Mouse (Mus musculus): ENCODE measurements around the gene Sp3. TPM values are rescaled to one million over a fixed set of nuclear protein-coding genes. Genes with fewer than 3 reads are reported as not detected.

The Sp3 gene
- polyA plus RNA-seq, 1 experiment from 2014 or later: 44.6 TPM

DNA sequence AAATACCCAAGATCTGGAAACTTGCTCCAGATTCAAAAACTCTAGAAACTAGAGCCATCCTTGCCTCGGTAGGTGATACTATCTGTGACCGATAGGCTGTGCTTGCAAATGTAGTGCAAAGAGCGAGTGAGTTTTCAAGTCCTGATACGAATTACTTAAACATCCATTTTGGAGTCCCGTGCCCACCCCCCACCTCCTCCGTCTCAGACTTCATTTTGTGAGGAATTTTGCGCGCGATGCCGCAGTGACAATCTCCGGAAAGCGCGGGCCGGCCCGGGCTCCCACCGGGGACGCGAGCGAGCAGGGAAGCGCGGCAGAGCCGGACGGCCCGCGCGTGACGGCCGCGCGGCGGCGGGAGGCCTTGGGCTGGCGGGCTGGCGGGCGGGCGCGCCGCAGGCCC is 1.8 kb downstream of the Sp3 start:
- Histone ChIP-seq H3K9me3 (replicated peaks) (no peaks in the 10 kb centered on the region), H3K9ac (peak overlapping the region; percentile 100), H3K27ac (ENCODE audit: poor library complexity, severe bottlenecking) (peak overlapping the region; percentile 100), H3K4me1 (replicated peaks) (peaks cover 9% of the 10 kb centered on the region), H3K4me2 (peak overlapping the region; percentile 58), H3K36me3 (no peaks in the 10 kb centered on the region), H3K4me3 (peak overlapping the region; percentile 79), H3K27me3 (replicated peaks) (no peaks in the 10 kb centered on the region)
- WGBS: 2% methylated on average over 38 of the region's 38 CpGs
- ATAC-seq (ENCODE audit: insufficient number of reproducible peaks, low FRiP score): peak; percentile 22; the same call in 1 of the 2 replicates

DNA sequence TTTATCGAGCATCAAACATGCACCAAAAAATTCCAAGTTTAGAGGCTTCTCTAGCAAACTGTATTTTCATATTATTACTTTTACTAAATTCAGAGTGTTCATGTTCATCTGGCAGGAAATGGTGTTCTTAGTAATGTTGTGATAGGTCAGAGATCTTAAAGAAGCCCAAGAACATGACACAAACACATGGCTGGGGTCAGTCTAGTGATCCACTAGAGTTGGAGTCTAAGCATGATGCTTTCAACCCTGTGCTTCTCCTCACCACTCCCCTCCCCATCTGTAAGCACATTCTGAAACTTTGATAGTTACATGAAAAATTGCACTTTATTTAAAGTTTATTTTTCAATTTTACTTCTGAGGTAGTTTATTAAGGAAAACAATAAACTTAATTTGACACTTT is 3.0 kb downstream of the Sp3 start:
- Histone ChIP-seq H3K4me3 (peak overlapping the region; percentile 37; the same call in 1 of the 2 replicates), H3K4me1 (replicated peaks) (peaks cover 9% of the 10 kb centered on the region), H3K27me3 (replicated peaks) (no peaks in the 10 kb centered on the region), H3K9me3 (replicated peaks) (no peaks in the 10 kb centered on the region), H3K36me3 (no peaks in the 10 kb centered on the region), H3K4me2 (peak overlapping the region; percentile 62), H3K9ac (no peak overlapping the region), H3K27ac (ENCODE audit: poor library complexity, severe bottlenecking) (no peak overlapping the region)
- no peak for ATAC-seq (ENCODE audit: insufficient number of reproducible peaks, low FRiP score)
- WGBS: 77% methylated on average over 1 of the region's 1 CpGs

DNA sequence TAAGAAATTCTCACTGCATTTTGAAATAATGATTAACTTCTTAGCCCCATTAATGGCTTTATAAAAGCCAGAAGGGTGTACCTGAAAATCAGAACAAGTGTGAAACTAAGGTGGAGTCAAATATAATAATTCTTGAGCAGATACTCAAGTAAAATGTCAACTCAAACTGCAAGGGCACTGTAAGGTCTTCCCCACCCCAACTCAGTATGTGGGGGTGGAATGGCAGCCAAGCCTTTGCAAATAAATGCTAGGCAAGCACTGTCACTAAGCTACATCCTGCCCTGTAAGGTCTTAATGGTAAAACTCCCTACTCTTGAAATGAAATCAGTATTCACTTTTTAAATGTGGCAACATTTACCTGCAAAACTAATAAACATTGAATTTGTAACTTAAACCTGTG is 4.2 kb downstream of the Sp3 start:
- H3K27ac ChIP-seq (ENCODE audit: poor library complexity, severe bottlenecking): no peak overlapping the region
- no peak for ATAC-seq (ENCODE audit: insufficient number of reproducible peaks, low FRiP score)
- no peaks in the 10 kb centered on the region for H3K9me3 ChIP-seq (replicated peaks)
- H3K4me1 ChIP-seq (replicated peaks): peaks cover 11% of the 10 kb centered on the region
- H3K4me3 ChIP-seq: no peak overlapping the region
- no peak overlapping the region for H3K9ac ChIP-seq
- no peak overlapping the region for H3K4me2 ChIP-seq
- no peaks in the 10 kb centered on the region for H3K27me3 ChIP-seq (replicated peaks)
- peaks cover 3% of the 10 kb centered on the region for H3K36me3 ChIP-seq

DNA sequence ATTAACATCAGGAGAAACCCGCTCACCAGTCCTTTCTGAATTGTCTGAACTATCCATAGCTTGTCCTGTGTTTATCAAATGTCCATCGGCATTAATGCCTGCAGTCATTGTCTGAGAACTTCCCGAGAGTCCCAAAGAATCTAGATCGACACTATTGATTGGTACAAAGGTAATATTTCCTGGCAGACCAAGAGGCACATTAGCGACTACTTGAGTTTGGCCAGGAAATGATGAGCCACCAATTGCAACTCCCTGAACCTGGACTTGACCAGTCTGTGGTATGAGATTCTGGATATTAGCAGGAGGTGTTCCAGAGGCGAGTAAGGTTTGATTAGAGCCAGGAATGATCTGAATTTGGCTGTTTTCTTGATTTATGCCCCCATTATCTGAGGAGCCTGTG is 9.4 kb downstream of the Sp3 start:
- Histone ChIP-seq H3K4me1 (replicated peaks) (peaks cover 7% of the 10 kb centered on the region; the same call in 1 of the 2 replicates), H3K9me3 (replicated peaks) (no peaks in the 10 kb centered on the region), H3K4me3 (no peak overlapping the region), H3K9ac (no peak overlapping the region), H3K36me3 (peaks cover 22% of the 10 kb centered on the region), H3K27ac (ENCODE audit: poor library complexity, severe bottlenecking) (no peak overlapping the region), H3K4me2 (no peak overlapping the region), H3K27me3 (replicated peaks) (no peaks in the 10 kb centered on the region)
- WGBS: 88% methylated on average over 6 of the region's 6 CpGs
- ATAC-seq (ENCODE audit: insufficient number of reproducible peaks, low FRiP score): no peak

DNA sequence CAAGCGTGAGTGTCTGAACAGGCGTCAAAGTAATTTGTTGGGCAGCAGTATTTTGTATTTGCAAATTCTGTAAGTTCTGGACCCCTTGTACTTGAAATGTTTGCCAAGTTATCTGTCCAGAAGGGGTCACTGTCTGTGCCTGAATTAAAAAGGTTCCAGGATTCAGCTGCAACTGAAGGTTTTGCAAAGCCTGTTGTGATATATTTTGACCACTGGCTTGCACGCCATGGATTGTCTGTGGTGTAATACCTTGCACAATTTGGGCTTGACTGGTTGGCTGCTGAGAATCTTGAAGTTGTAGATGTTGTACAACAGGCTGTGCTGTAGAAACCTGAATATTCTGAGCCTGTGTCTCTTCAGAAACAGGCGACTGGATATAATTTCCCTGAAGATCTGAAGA is 9.9 kb downstream of the Sp3 start:
- no peak overlapping the region for H3K4me3 ChIP-seq
- 94% methylated on average over 4 of the region's 4 CpGs for WGBS
- no peak overlapping the region for H3K4me2 ChIP-seq
- no peaks in the 10 kb centered on the region for H3K9me3 ChIP-seq (replicated peaks)
- 0 out of 2 replicates have a peak, but pooled peaks cover 4% of the 10 kb centered on the region for H3K4me1 ChIP-seq (replicated peaks)
- H3K36me3 ChIP-seq: peaks cover 22% of the 10 kb centered on the region
- no peaks in the 10 kb centered on the region for H3K27me3 ChIP-seq (replicated peaks)
- ATAC-seq (ENCODE audit: insufficient number of reproducible peaks, low FRiP score): no peak
- no peak overlapping the region for H3K27ac ChIP-seq (ENCODE audit: poor library complexity, severe bottlenecking)
- no peak overlapping the region for H3K9ac ChIP-seq

DNA sequence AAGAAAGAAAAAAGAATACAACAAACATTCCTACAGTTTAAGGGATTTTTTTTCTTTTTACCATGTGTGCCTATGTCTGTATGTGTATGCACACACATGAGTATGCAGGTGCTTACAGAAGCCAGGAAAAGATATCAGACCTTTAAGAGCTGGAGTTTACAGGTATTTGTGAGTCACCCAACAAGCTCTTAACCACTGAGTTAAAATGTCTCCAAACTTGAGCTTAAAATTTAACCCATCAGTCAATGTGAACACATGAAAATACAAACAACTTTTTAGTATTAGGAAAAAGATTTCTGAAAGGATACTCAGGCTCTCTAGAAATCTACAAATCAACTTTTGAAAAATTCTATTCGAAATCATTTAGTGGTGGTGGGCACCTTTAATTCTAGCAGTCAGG is 11.7 kb downstream of the Sp3 start:
- no peak for ATAC-seq (ENCODE audit: insufficient number of reproducible peaks, low FRiP score)
- H3K9ac ChIP-seq: no peak overlapping the region
- H3K36me3 ChIP-seq: peaks cover 22% of the 10 kb centered on the region
- H3K4me1 ChIP-seq (replicated peaks): 0 out of 2 replicates have a peak, but pooled peaks cover 4% of the 10 kb centered on the region
- no peak overlapping the region for H3K4me3 ChIP-seq
- no peaks in the 10 kb centered on the region for H3K9me3 ChIP-seq (replicated peaks)
- 97% methylated on average over 1 of the region's 1 CpGs for WGBS
- no peak overlapping the region for H3K27ac ChIP-seq (ENCODE audit: poor library complexity, severe bottlenecking)
- H3K27me3 ChIP-seq (replicated peaks): no peaks in the 10 kb centered on the region
- H3K4me2 ChIP-seq: no peak overlapping the region

DNA sequence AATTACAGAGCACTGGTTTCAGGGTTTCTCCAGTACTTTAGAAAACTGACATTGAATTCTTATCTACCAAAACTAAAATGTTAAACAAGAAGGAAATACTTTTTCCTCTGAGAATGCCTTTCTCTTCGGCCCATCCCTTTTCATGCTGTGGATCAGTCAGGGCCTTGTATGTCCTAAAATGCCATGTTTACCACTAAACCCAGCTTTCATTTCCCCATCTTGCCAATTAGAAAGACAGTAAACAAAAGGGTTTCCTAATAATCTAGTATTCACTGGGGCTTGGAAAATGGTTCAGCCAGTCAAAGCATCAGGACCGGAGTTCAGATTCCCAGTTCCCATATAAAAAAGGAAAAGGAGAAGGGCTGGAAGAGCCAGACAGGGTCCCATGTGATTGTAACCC is 14.8 kb downstream of the Sp3 start:
- H3K9ac ChIP-seq: no peak overlapping the region
- H3K27me3 ChIP-seq (replicated peaks): no peaks in the 10 kb centered on the region
- no peaks in the 10 kb centered on the region for H3K4me1 ChIP-seq (replicated peaks)
- no peak for ATAC-seq (ENCODE audit: insufficient number of reproducible peaks, low FRiP score)
- H3K36me3 ChIP-seq: peaks cover 26% of the 10 kb centered on the region
- H3K9me3 ChIP-seq (replicated peaks): no peaks in the 10 kb centered on the region
- 85% methylated on average over 2 of the region's 2 CpGs for WGBS
- H3K4me3 ChIP-seq: no peak overlapping the region
- H3K27ac ChIP-seq (ENCODE audit: poor library complexity, severe bottlenecking): no peak overlapping the region
- no peak overlapping the region for H3K4me2 ChIP-seq

DNA sequence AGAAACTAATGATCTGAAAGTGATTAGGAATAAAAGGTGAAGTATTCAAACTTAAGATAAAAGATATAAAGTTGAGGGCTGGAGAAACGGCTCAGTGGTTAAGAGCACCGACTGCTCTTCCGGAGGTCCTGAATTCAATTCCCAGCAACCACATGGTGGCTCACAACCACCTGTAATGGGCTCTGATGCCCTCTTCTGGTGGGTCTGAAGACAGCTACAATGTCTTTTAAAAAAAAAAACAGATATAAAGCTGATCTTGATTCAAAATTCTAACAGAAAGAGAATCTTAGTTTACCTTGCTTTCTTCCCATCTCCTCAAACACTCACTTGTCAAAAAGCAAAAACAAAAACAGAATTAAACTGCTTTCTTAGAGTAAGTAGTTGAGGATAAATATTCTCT is 23.8 kb downstream of the Sp3 start:
- Histone ChIP-seq H3K4me1 (replicated peaks) (0 out of 2 replicates have a peak, but pooled peaks cover 3% of the 10 kb centered on the region), H3K27me3 (replicated peaks) (no peaks in the 10 kb centered on the region), H3K9ac (no peak overlapping the region), H3K4me3 (no peak overlapping the region), H3K27ac (ENCODE audit: poor library complexity, severe bottlenecking) (no peak overlapping the region), H3K36me3 (peaks cover 58% of the 10 kb centered on the region), H3K9me3 (replicated peaks) (no peaks in the 10 kb centered on the region), H3K4me2 (no peak overlapping the region)
- no peak for ATAC-seq (ENCODE audit: insufficient number of reproducible peaks, low FRiP score)
- 92% methylated on average over 3 of the region's 3 CpGs for WGBS

DNA sequence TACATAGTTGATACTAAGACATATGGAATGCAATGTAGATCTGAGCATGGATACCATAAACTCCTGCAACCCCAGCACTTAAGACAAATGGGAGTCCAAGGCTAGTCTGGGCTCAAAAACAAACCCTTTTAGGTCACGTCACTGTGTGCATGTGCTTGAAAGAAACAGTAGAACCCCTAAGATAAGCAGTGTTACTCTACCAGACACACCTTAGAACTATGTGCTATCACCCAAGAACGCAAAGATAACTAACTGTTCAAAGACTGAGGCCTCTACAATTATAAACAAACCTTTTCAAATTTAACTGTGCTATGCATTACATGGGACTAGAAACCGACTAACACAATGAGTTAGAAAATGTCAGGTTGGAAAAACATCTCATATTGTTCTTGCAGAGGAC is 27.3 kb downstream of the Sp3 start:
- Histone ChIP-seq H3K4me1 (replicated peaks) (0 out of 2 replicates have a peak, but pooled peaks cover 3% of the 10 kb centered on the region), H3K9ac (no peak overlapping the region), H3K27ac (ENCODE audit: poor library complexity, severe bottlenecking) (no peak overlapping the region), H3K9me3 (replicated peaks) (no peaks in the 10 kb centered on the region), H3K4me3 (no peak overlapping the region), H3K36me3 (peaks cover 47% of the 10 kb centered on the region), H3K4me2 (no peak overlapping the region), H3K27me3 (replicated peaks) (no peaks in the 10 kb centered on the region)
- ATAC-seq (ENCODE audit: insufficient number of reproducible peaks, low FRiP score): no peak
- WGBS: 86% methylated on average over 3 of the region's 3 CpGs

DNA sequence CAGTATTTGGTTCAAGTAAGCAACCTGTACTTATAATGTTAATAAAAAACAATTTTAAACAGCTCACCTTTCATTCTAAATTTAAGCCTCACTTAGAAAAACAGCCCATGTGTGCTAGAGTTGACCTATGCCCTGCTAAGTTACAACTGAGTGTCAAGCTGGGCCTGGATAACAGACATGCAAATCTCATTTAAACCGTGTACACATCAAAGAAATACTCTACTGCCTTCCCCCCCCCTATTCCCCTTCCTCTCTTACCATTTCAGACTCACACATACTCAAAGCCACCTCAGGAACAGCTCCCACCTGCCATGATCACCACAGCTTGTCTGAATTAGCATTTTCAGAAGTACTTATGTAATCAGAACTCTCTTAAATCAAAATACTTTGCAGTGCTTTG is 44.3 kb downstream of the Sp3 start:
- WGBS: 32% methylated on average over 1 of the region's 1 CpGs

DNA sequence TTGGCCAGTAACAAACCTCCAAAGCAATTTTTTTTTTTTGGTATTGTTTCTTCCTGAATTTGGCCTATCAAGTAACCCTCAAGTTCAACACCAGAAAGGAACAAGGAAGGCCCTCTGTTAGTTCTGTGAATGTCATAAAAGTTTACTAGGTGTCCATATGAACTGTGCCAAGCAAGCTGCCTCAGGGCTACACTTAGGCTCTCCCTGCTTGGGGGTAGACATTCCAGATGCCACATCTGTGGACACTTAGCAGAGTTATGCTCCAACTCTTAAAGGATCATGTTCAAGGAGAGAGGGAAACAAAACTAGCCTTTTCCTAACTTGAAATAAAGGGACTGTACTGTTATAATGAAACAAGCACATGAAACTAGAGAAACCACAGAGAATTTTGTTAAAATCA is 48.1 kb downstream of the Sp3 start:
- Histone ChIP-seq H3K27me3 (replicated peaks) (no peaks in the 10 kb centered on the region), H3K4me1 (replicated peaks) (no peaks in the 10 kb centered on the region), H3K9ac (no peak overlapping the region), H3K27ac (ENCODE audit: poor library complexity, severe bottlenecking) (no peak overlapping the region), H3K4me3 (no peak overlapping the region), H3K9me3 (replicated peaks) (no peaks in the 10 kb centered on the region), H3K4me2 (no peak overlapping the region), H3K36me3 (peaks cover 20% of the 10 kb centered on the region)
- ATAC-seq (ENCODE audit: insufficient number of reproducible peaks, low FRiP score): no peak

More for the DNA sequence above, 44.3 kb downstream of the Sp3 start:
- no peak overlapping the region for H3K27ac ChIP-seq (ENCODE audit: poor library complexity, severe bottlenecking)
- ATAC-seq (ENCODE audit: insufficient number of reproducible peaks, low FRiP score): no peak
- H3K9ac ChIP-seq: no peak overlapping the region
- peaks cover 32% of the 10 kb centered on the region for H3K36me3 ChIP-seq
- H3K27me3 ChIP-seq (replicated peaks): no peaks in the 10 kb centered on the region
- H3K4me2 ChIP-seq: no peak overlapping the region
- no peaks in the 10 kb centered on the region for H3K4me1 ChIP-seq (replicated peaks)
- H3K9me3 ChIP-seq (replicated peaks): no peaks in the 10 kb centered on the region
- H3K4me3 ChIP-seq: no peak overlapping the region

DNA sequence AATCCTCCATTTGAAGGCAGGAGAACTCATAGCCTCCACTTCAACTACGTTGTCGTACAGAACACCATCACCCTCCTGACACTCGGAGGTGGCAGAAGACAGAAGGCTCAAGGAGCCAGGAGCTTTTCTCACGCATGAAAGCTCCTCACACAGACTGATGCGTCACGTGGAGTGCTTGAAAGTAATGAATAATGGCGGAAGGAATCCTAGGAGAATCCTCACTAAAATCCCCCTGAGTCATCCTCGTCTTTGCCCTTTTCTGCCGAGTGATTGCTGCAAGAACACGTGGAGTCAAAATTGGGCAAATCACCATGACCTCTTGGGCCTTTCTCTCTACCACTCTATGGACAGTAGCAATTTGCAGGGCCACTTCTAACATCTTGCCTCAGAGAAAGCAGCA is 55.3 kb downstream of the Sp3 start:
- no peak overlapping the region for H3K4me2 ChIP-seq
- WGBS: 86% methylated on average over 10 of the region's 10 CpGs

More for the DNA sequence above, 55.3 kb downstream of the Sp3 start:
- Histone ChIP-seq H3K36me3 (no peaks in the 10 kb centered on the region), H3K9ac (no peak overlapping the region), H3K4me3 (no peak overlapping the region), H3K4me1 (replicated peaks) (no peaks in the 10 kb centered on the region), H3K27me3 (replicated peaks) (no peaks in the 10 kb centered on the region), H3K9me3 (replicated peaks) (peaks cover 3% of the 10 kb centered on the region; the same call in 1 of the 2 replicates), H3K27ac (ENCODE audit: poor library complexity, severe bottlenecking) (no peak overlapping the region)
- no peak for ATAC-seq (ENCODE audit: insufficient number of reproducible peaks, low FRiP score)

All from heart, embryonic 12.5 days (tissue).